Mouse (Mus musculus) ES-E14 (cell line): ENCODE measurements at regions not wholly inside any gene's neighbourhood (a gene's known extent, or its start where the extent isn't known, plus 50 kb on each side); places are given as distances from the start of the nearest gene placed in this dataset.

Experiments used
- DNase-seq: peaks from one replicate; pipeline ENCODE4 v3.0.0-alpha.2; 2013; ENCODE audit warnings: low read depth, low spot score
- H3K27ac ChIP-seq: 2 replicates; pipeline ENCODE4 v1.5.1; 2012; ENCODE audit warnings: low read depth, mild to moderate bottlenecking, low read length, moderate library complexity, mixed read lengths; ENCODE audit not compliant: poor library complexity, insufficient read depth, severe bottlenecking
- H3K36me3 ChIP-seq: 2 replicates; pipeline ENCODE4 v1.6.1; 2012; ENCODE audit warnings: mild to moderate bottlenecking, low read length, moderate library complexity, mixed read lengths; ENCODE audit not compliant: control insufficient read depth, poor library complexity, insufficient read depth, severe bottlenecking
- H3K4me1 ChIP-seq, 2 experiments: fragments of 150-350 bp in 1 of 2; sonication (generic) in 1 of 2; 2 replicates each; pipeline ENCODE4 v1.6.1; 2012; ENCODE audit warnings: low read length in 2 of 2, mild to moderate bottlenecking in 1 of 2, mixed read lengths in 1 of 2; ENCODE audit not compliant: control insufficient read depth in 2 of 2, insufficient read depth in 2 of 2, poor library complexity in 1 of 2
- H3K4me3 ChIP-seq, 2 experiments: fragments of 150-350 bp in 1 of 2; sonication (generic) in 1 of 2; 2 replicates each; pipeline ENCODE4 v1.5.1; 2012; ENCODE audit warnings: low read length in 2 of 2, low read depth in 1 of 2, mild to moderate bottlenecking in 1 of 2, mixed read lengths in 1 of 2; ENCODE audit not compliant: insufficient read depth in 1 of 2, poor library complexity in 1 of 2, severe bottlenecking in 1 of 2
- H3K9ac ChIP-seq: 2 replicates; pipeline ENCODE4 v1.6.1; 2012; ENCODE audit warnings: low read depth, mild to moderate bottlenecking, low read length, mixed read lengths; ENCODE audit not compliant: poor library complexity, insufficient read depth, severe bottlenecking
- H3K9me3 ChIP-seq: fragments of 150-350 bp; sonication (generic); 2 replicates; pipeline ENCODE4 v1.6.1; 2012; ENCODE audit warnings: low read depth, mild to moderate bottlenecking, low read length; ENCODE audit not compliant: control insufficient read depth, insufficient read depth
- CHD2 ChIP-seq: IDR thresholded peaks from 2 replicates; pipeline ENCODE4 v1.6.1; 2014; ENCODE audit warnings: mild to moderate bottlenecking, low read depth, low read length, inconsistent platforms
- HCFC1 ChIP-seq: IDR thresholded peaks from 2 replicates; pipeline ENCODE4 v1.6.1; 2012; ENCODE audit warnings: low read length, inconsistent platforms, borderline replicate concordance; ENCODE audit not compliant: insufficient read depth
- MAFK ChIP-seq: IDR thresholded peaks from 2 replicates; pipeline ENCODE4 v1.6.1; 2014; ENCODE audit warnings: mild to moderate bottlenecking, low read depth, low read length, inconsistent platforms; ENCODE audit not compliant: insufficient read depth
- ZC3H11A ChIP-seq: IDR thresholded peaks from 2 replicates; pipeline ENCODE4 v1.6.1; 2012; ENCODE audit warnings: low read depth, mild to moderate bottlenecking, inconsistent platforms, low read length, borderline replicate concordance
- ZNF384 ChIP-seq: IDR thresholded peaks from 2 replicates; pipeline ENCODE4 v1.6.1; 2012; ENCODE audit warnings: low read depth, low read length, inconsistent platforms
- in situ Hi-C, 2 experiments: fragments of 600-800 bp; cut with MboI; formaldehyde crosslinking; loops; one replicate each; pipeline ENCODE4 v1.15.1; 2025; ENCODE audit warnings: low sequenced_read_pairs in 2 of 2, inconsistent platforms in 1 of 2; ENCODE audit not compliant: unreplicated experiment in 2 of 2

GRCm38 (mm10) chr9:88241203-88241995 lies 85.6 kb upstream of the Nt5e start:
- TF ChIP-seq HCFC1: no peak
- TF ChIP-seq MAFK: peak; percentile 45; the same call in 1 of the 2 replicates
- TF ChIP-seq CHD2: no peak
- peak; percentile 98 for TF ChIP-seq ZC3H11A
- TF ChIP-seq ZNF384: no peak
- Histone ChIP-seq H3K9me3 (no peaks in the 10 kb centered on the region), H3K36me3 (no peaks in the 10 kb centered on the region), H3K4me1 (peaks cover 0 to 8% of the 10 kb centered on the region in 2 experiments; a peak in 2 of 4 replicates), H3K27ac (no peak overlapping the region), H3K9ac (no peak overlapping the region; the same call in 1 of the 2 replicates), H3K4me3 (peak overlapping the region in 1 of 2 experiments; percentile 18; a peak in 2 of 4 replicates)
- in situ Hi-C loops: loop anchor here (10.0 kb wide), 1 partner anchor 303 kb away; the partner anchor contains the start of gene Zfp949 (in 2 of the 2)
- DNase-seq: peak; percentile 82

GRCm38 (mm10) chr9:88242530-88242929 lies 84.5 kb upstream of the Nt5e start:
- H3K36me3 ChIP-seq: no peaks in the 10 kb centered on the region
- no peak overlapping the region for H3K9ac ChIP-seq
- TF ChIP-seq HCFC1: no peak
- no peak for TF ChIP-seq MAFK
- TF ChIP-seq CHD2: no peak
- TF ChIP-seq ZNF384: no peak
- no peaks in the 10 kb centered on the region for H3K9me3 ChIP-seq
- no peak overlapping the region for H3K27ac ChIP-seq
- DNase-seq: no peak
- H3K4me1 ChIP-seq: peaks cover 0 to 8% of the 10 kb centered on the region in 2 experiments; a peak in 2 of 4 replicates
- no peak overlapping the region for H3K4me3 ChIP-seq
- in situ Hi-C loops: loop anchor here (10.0 kb wide), 1 partner anchor 302 kb away; the partner anchor contains the start of gene Zfp949 (in 2 of the 2)

- H3K9me3 ChIP-seq: no peaks in the 10 kb centered on the region
- H3K36me3 ChIP-seq: no peaks in the 10 kb centered on the region
- TF ChIP-seq MAFK (no peak), ZNF384 (no peak), CHD2 (no peak), ZC3H11A (no peak), HCFC1 (no peak)
- H3K27ac ChIP-seq: no peak overlapping the region
- H3K4me1 ChIP-seq: peaks cover 0 to 8% of the 10 kb centered on the region in 2 experiments; a peak in 2 of 4 replicates
- H3K4me3 ChIP-seq: no peak overlapping the region
- no peak overlapping the region for H3K9ac ChIP-seq
- in situ Hi-C loops: loop anchor here (10.0 kb wide), 1 partner anchor 300 kb away; the partner anchor contains the start of gene Zfp949 (in 2 of the 2)
- no peak for DNase-seq
Observed at GRCm38 (mm10) chr9:88244492-88244891, 82.5 kb upstream of the Nt5e start.

GRCm38 (mm10) chr9:88255948-88256347 lies 71.0 kb upstream of the Nt5e start:
- TF ChIP-seq ZNF384: no peak
- TF ChIP-seq ZC3H11A: no peak
- no peak for TF ChIP-seq MAFK
- TF ChIP-seq CHD2: no peak
- TF ChIP-seq HCFC1: no peak
- Histone ChIP-seq H3K4me1 (peaks cover 0 to 3% of the 10 kb centered on the region in 2 experiments; a peak in 1 of 4 replicates), H3K9me3 (no peaks in the 10 kb centered on the region), H3K27ac (no peak overlapping the region), H3K4me3 (no peak overlapping the region), H3K9ac (no peak overlapping the region), H3K36me3 (no peaks in the 10 kb centered on the region)
- no peak for DNase-seq
- in situ Hi-C loops: no loop called here
